Mouse (Mus musculus) retina, postnatal 1 day (tissue): Measurements from ENCODE around the gene Lrrc3b.

ENCODE experiments used
- DNase-seq: peaks from one replicate; pipeline ENCODE4 v3.0.0-alpha.2; 2012

Lrrc3b gene

GRCm38 (mm10) chr14:15330155-15330554, 108.6 kb downstream of the Lrrc3b start:
- no peak for DNase-seq

- DNase-seq: no peak
Measured at GRCm38 (mm10) chr14:15325872-15326271, 112.9 kb downstream of the Lrrc3b start.

GRCm38 (mm10) chr14:15322441-15323123, 116.2 kb downstream of the Lrrc3b start:
- DNase-seq: no peak

GRCm38 (mm10) chr14:15319399-15319915, 119.3 kb downstream of the Lrrc3b start:
- DNase-seq: no peak

GRCm38 (mm10) chr14:15308576-15308975, 130.2 kb downstream of the Lrrc3b start:
- DNase-seq: no peak
